Mouse (Mus musculus): ENCODE measurements at regions not wholly inside any gene's neighbourhood (a gene's known extent, or its start where the extent isn't known, plus 50 kb on each side); places are given as distances from the start of the nearest gene placed in this dataset.

GRCm38 (mm10) chr13:60427755-60428385 is 173.9 kb upstream of the Dapk1 start:
- no peaks in the 10 kb centered on the region for H3K27me3 ChIP-seq (ENCODE audit: control insufficient read depth, insufficient read depth, low read length)
- no peaks in the 10 kb centered on the region for H3K79me2 ChIP-seq (ENCODE audit: control insufficient read depth, insufficient read depth, low read length)
- DNase-seq (ENCODE audit: extremely low read depth, low read depth, low spot score) = no peak
- H3K4me1 ChIP-seq (ENCODE audit: control insufficient read depth, insufficient read depth, low read length) = no peaks in the 10 kb centered on the region
- no peak overlapping the region for H3K9ac ChIP-seq (ENCODE audit: low read depth, low read length)
- WGBS = 61% methylated on average over 12 of the region's 12 CpGs
- no peak overlapping the region for H3K4me3 ChIP-seq (ENCODE audit: insufficient read depth, low read depth, low read length)
- no peaks in the 10 kb centered on the region for H3K36me3 ChIP-seq (ENCODE audit: control insufficient read depth, insufficient read depth, low read length)
- no peak overlapping the region for H3K27ac ChIP-seq (replicated peaks; ENCODE audit: insufficient read depth, low read depth, low read length)
- TF ChIP-seq POLR2A (IDR thresholded peaks at IDR 0.05; ENCODE audit: extremely low read depth, insufficient read depth, low read length) (no peak), CTCF (IDR thresholded peaks at IDR 0.05; ENCODE audit: low read depth, low read length) (no peak)

DNA sequence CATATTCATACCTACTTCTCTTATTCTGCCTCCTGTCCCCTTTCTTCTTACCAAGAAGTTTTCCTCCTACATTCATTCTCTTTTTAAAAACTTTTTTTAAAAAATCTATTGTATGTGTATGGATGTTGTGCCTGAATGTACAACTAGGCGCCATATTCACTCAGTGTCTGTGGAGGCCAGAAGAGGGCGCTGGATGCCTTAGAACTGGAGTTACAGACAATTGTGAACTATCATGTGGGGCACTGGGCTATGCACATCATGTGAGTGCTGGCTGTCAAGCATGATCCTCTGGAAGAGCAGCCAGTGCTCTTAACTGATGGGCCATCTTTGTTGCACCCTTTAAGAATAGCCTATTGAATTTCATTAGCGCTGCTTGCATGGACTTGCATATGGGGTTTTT is 172.6 kb upstream of the Dapk1 start:
- H3K36me3 ChIP-seq (ENCODE audit: control insufficient read depth, insufficient read depth, low read length) = no peaks in the 10 kb centered on the region
- no peak overlapping the region for H3K4me3 ChIP-seq (ENCODE audit: insufficient read depth, low read depth, low read length)
- no peaks in the 10 kb centered on the region for H3K27me3 ChIP-seq (ENCODE audit: control insufficient read depth, insufficient read depth, low read length)
- H3K4me1 ChIP-seq (ENCODE audit: control insufficient read depth, insufficient read depth, low read length) = no peaks in the 10 kb centered on the region
- H3K79me2 ChIP-seq (ENCODE audit: control insufficient read depth, insufficient read depth, low read length) = no peaks in the 10 kb centered on the region
- H3K27ac ChIP-seq (replicated peaks; ENCODE audit: insufficient read depth, low read depth, low read length) = no peak overlapping the region
- H3K9ac ChIP-seq (ENCODE audit: low read depth, low read length) = no peak overlapping the region
- TF ChIP-seq CTCF (IDR thresholded peaks at IDR 0.05; ENCODE audit: low read depth, low read length) (no peak), POLR2A (IDR thresholded peaks at IDR 0.05; ENCODE audit: extremely low read depth, insufficient read depth, low read length) (no peak)
- WGBS = 79% methylated on average over 3 of the region's 3 CpGs
- no peak for DNase-seq (ENCODE audit: extremely low read depth, low read depth, low spot score)

GRCm38 (mm10) chr13:60431412-60431811 is 170.3 kb upstream of the Dapk1 start:
- 0 out of 2 replicates have a peak, but pooled peaks cover 2% of the 10 kb centered on the region for H3K27me3 ChIP-seq (ENCODE audit: control insufficient read depth, insufficient read depth, low read length)
- 84% methylated on average over 8 of the region's 8 CpGs for WGBS
- TF ChIP-seq CTCF (IDR thresholded peaks at IDR 0.05; ENCODE audit: low read depth, low read length) (no peak), POLR2A (IDR thresholded peaks at IDR 0.05; ENCODE audit: extremely low read depth, insufficient read depth, low read length) (no peak)
- H3K79me2 ChIP-seq (ENCODE audit: control insufficient read depth, insufficient read depth, low read length) = no peaks in the 10 kb centered on the region
- H3K27ac ChIP-seq (replicated peaks; ENCODE audit: insufficient read depth, low read depth, low read length) = no peak overlapping the region
- no peaks in the 10 kb centered on the region for H3K36me3 ChIP-seq (ENCODE audit: control insufficient read depth, insufficient read depth, low read length)
- H3K9ac ChIP-seq (ENCODE audit: low read depth, low read length) = no peak overlapping the region
- no peak overlapping the region for H3K4me3 ChIP-seq (ENCODE audit: insufficient read depth, low read depth, low read length)
- no peak for DNase-seq (ENCODE audit: extremely low read depth, low read depth, low spot score)
- no peaks in the 10 kb centered on the region for H3K4me1 ChIP-seq (ENCODE audit: control insufficient read depth, insufficient read depth, low read length)

DNA sequence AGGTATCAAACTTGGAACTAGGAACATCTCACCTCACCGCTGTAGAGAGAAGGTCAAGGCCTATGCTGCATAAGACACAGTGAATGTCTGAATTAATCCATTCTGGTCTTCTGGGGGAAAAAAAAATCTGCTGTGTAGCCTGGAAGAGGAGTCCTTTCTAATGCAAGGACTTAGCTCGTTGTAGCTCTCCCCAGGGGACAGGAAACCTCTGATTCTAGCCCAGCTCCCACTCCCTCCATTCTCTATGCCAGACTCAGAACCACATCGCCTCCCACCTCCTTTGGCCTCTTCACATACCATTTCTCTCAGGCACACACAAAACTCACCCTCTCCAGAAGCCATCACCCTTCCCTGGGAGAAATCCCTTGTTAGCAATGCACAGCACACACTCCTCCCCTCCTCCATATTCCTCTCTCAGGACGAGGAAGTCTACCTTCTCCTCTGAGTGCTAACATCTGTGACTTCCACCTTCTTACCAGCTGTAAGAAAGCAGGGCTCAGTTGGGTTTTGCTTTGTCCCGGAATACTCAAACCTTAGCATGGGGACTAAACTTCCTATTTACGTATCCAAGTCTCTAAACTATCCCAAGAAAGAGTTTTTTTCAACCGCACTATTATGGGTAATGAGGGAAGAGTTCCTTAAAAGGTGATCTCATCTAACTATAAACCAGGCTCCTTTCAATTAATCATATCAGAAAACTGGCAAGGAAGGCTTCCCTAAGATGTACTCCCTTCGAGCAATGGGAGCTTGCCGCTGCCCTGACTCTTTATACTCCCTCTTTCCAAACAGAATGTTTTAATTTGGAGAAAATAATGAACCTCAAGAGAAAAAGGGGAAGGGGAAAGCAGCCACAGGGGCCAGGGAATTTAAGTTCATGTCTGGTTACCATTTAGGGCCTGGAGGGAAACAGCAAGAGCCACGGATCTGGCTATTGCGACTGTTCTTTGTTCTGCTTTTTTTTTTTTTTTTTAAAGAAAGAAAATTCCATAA is 167.2 kb upstream of the Dapk1 start:
- no peak for DNase-seq (ENCODE audit: extremely low read depth, low read depth, low spot score)
- Histone ChIP-seq H3K9ac (ENCODE audit: low read depth, low read length) (no peak overlapping the region), H3K27ac (replicated peaks; ENCODE audit: insufficient read depth, low read depth, low read length) (no peak overlapping the region), H3K36me3 (ENCODE audit: control insufficient read depth, insufficient read depth, low read length) (no peaks in the 10 kb centered on the region), H3K79me2 (ENCODE audit: control insufficient read depth, insufficient read depth, low read length) (no peaks in the 10 kb centered on the region), H3K27me3 (ENCODE audit: control insufficient read depth, insufficient read depth, low read length) (0 out of 2 replicates have a peak, but pooled peaks cover 2% of the 10 kb centered on the region), H3K4me1 (ENCODE audit: control insufficient read depth, insufficient read depth, low read length) (no peaks in the 10 kb centered on the region), H3K4me3 (ENCODE audit: insufficient read depth, low read depth, low read length) (no peak overlapping the region)
- WGBS = 80% methylated on average over 11 of the region's 11 CpGs
- TF ChIP-seq CTCF (IDR thresholded peaks at IDR 0.05; ENCODE audit: low read depth, low read length) (no peak), POLR2A (IDR thresholded peaks at IDR 0.05; ENCODE audit: extremely low read depth, insufficient read depth, low read length) (no peak)

DNA sequence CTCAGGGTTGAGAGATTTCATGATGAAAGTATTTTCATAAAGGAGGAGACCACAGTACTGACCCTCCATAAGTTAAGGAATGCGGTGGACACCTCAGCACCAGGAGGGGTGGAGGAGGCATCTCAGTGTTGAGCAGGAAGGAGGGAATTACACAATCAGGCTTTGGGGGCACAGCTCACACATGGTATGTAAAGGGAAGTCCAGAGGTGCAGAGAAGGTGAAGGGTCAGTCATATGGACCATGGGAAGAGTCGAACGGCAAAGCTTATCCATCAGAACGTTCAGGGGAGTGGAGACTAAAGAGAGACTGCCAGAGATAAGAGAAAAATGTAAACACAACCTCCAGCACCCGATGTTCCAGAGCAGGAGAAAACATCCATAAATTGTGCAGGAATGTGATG is 166.4 kb upstream of the Dapk1 start:
- H3K4me1 ChIP-seq (ENCODE audit: control insufficient read depth, insufficient read depth, low read length) = no peaks in the 10 kb centered on the region
- no peaks in the 10 kb centered on the region for H3K79me2 ChIP-seq (ENCODE audit: control insufficient read depth, insufficient read depth, low read length)
- 14% methylated on average over 5 of the region's 5 CpGs for WGBS
- H3K4me3 ChIP-seq (ENCODE audit: insufficient read depth, low read depth, low read length) = no peak overlapping the region
- no peak for TF ChIP-seq CTCF (IDR thresholded peaks at IDR 0.05; ENCODE audit: low read depth, low read length)
- no peak for TF ChIP-seq POLR2A (IDR thresholded peaks at IDR 0.05; ENCODE audit: extremely low read depth, insufficient read depth, low read length)
- no peak overlapping the region for H3K9ac ChIP-seq (ENCODE audit: low read depth, low read length)
- no peaks in the 10 kb centered on the region for H3K36me3 ChIP-seq (ENCODE audit: control insufficient read depth, insufficient read depth, low read length)
- H3K27me3 ChIP-seq (ENCODE audit: control insufficient read depth, insufficient read depth, low read length) = 0 out of 2 replicates have a peak, but pooled peaks cover 2% of the 10 kb centered on the region
- no peak overlapping the region for H3K27ac ChIP-seq (replicated peaks; ENCODE audit: insufficient read depth, low read depth, low read length)
- DNase-seq (ENCODE audit: extremely low read depth, low read depth, low spot score) = no peak

Measured in liver, adult 2 months (tissue).